Mouse (Mus musculus): Measurements from ENCODE around the gene Ptn. TPM values are rescaled to one million over a fixed set of nuclear protein-coding genes. Genes with fewer than 3 reads are reported as not detected.

The Ptn gene
- total and polyA plus RNA-seq, 3 experiments: not detected

DNA sequence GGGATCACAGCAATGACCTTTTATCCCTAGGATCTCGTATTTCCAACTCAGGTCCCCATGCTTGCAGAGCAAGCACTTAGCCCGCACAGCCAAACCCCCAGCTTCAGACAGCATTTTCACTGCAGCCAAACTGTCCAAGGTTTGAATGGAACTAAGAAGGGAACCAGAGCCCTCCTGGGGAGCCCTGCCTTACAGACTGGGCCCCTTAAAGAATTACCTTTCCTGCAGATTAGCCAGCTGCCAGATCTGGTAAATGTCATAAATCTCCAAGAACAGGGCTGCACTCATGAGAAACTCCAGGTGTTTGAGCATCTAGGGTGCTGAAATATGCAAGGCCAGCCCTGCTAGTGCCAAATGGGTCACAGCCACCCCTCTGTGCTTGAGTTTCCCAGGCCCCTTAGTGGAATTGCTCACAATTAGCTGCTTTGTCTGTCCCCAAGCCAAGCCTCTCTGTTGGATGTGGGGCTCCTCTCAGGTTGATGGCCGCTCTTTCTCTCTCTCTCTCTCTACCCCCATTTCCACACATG, 25.3 kb downstream of the Ptn start:
- H3K9me3 ChIP-seq (replicated peaks; ENCODE audit: low read length): no peaks in the 10 kb centered on the region
- no peaks in the 10 kb centered on the region for H3K27me3 ChIP-seq (replicated peaks)
- no peak overlapping the region for H3K4me2 ChIP-seq (ENCODE audit: insufficient read depth, low read depth, poor library complexity, severe bottlenecking)
- DNase-seq (ENCODE audit: extremely low read depth): no peak
- H3K27ac ChIP-seq (ENCODE audit: insufficient read depth, low read depth): no peak overlapping the region
- no peak overlapping the region for H3K9ac ChIP-seq (ENCODE audit: insufficient read depth, low read depth)
- dilution Hi-C loops (cut with MboI; ENCODE audit: extremely low pct_ligation_motif_present, extremely low pct_unique_long_range_greater_than_20kb, low sequenced_read_pairs) (no loop called here), in situ Hi-C loops (cut with MboI; ENCODE audit: low pct_ligation_motif_present, low pct_unique_long_range_greater_than_20kb, low sequenced_read_pairs) (no loop called here)
- peaks cover 0 to 2% of the 10 kb centered on the region in 2 experiments; a peak in 1 of 4 replicates for H3K4me1 ChIP-seq (ENCODE audit: control insufficient read depth in 1 of 2, insufficient read depth in 2 of 2)
- H3K79me2 ChIP-seq (replicated peaks; ENCODE audit: control insufficient read depth, extremely low read depth, insufficient read depth, poor library complexity, severe bottlenecking): no peaks in the 10 kb centered on the region
- no peak for TF ChIP-seq POLR2AphosphoS2 (IDR thresholded peaks at IDR 0.05; ENCODE audit: low read depth, low read length)
- TF ChIP-seq MAZ (IDR thresholded peaks at IDR 0.05; ENCODE audit: low read depth, low read length): no peak
- TF ChIP-seq MAX (IDR thresholded peaks at IDR 0.05; ENCODE audit: low read length): no peak
- no peak for TF ChIP-seq CHD1 (IDR thresholded peaks at IDR 0.05; ENCODE audit: low read depth, low read length)
- no peak for TF ChIP-seq EP300 (IDR thresholded peaks at IDR 0.05; ENCODE audit: low read length)
- no peak for TF ChIP-seq NELFE (IDR thresholded peaks at IDR 0.05; ENCODE audit: low read depth, low read length)
- no peak for TF ChIP-seq BHLHE40 (IDR thresholded peaks at IDR 0.05; ENCODE audit: low read depth, low read length)
- TF ChIP-seq MEF2A (IDR thresholded peaks at IDR 0.05; ENCODE audit: borderline replicate concordance, low read depth, low read length): no peak
- TF ChIP-seq RAD21 (IDR thresholded peaks at IDR 0.05; ENCODE audit: low read depth, low read length): no peak
- H3K4me3 ChIP-seq (replicated peaks in 1 of 3; ENCODE audit: low read depth in 2 of 3, low read length in 2 of 3, poor library complexity in 1 of 3): no peak overlapping the region
- no peaks in the 10 kb centered on the region for H3K36me3 ChIP-seq (replicated peaks in 1 of 2; ENCODE audit: control insufficient read depth in 1 of 2, insufficient read depth in 1 of 2, low read length in 1 of 2)

GRCm38 (mm10) chr6:36782481-36782880, 27.5 kb downstream of the Ptn start:
- DNase-seq (ENCODE audit: extremely low read depth): no peak

More at GRCm38 (mm10) chr6:36782481-36782880, 27.5 kb downstream of the Ptn start:
- Histone ChIP-seq H3K4me3 (replicated peaks in 1 of 3; ENCODE audit: low read depth in 2 of 3, low read length in 2 of 3, poor library complexity in 1 of 3) (no peak overlapping the region), H3K27ac (ENCODE audit: insufficient read depth, low read depth) (no peak overlapping the region), H3K9ac (ENCODE audit: insufficient read depth, low read depth) (no peak overlapping the region), H3K36me3 (replicated peaks in 1 of 2; ENCODE audit: control insufficient read depth in 1 of 2, insufficient read depth in 1 of 2, low read length in 1 of 2) (no peaks in the 10 kb centered on the region), H3K9me3 (replicated peaks; ENCODE audit: low read length) (no peaks in the 10 kb centered on the region), H3K27me3 (replicated peaks) (no peaks in the 10 kb centered on the region), H3K79me2 (replicated peaks; ENCODE audit: control insufficient read depth, extremely low read depth, insufficient read depth, poor library complexity, severe bottlenecking) (no peaks in the 10 kb centered on the region), H3K4me1 (ENCODE audit: control insufficient read depth in 1 of 2, insufficient read depth in 2 of 2) (peaks cover 0 to 2% of the 10 kb centered on the region in 2 experiments; a peak in 1 of 4 replicates), H3K4me2 (ENCODE audit: insufficient read depth, low read depth, poor library complexity, severe bottlenecking) (no peak overlapping the region)
- dilution Hi-C loops (cut with MboI; ENCODE audit: extremely low pct_ligation_motif_present, extremely low pct_unique_long_range_greater_than_20kb, low sequenced_read_pairs): no loop called here
- TF ChIP-seq SMC3 (IDR thresholded peaks at IDR 0.05; ENCODE audit: low read depth, low read length) (no peak), CHD2 (IDR thresholded peaks at IDR 0.05; ENCODE audit: low read length) (no peak), TBP (conservative IDR thresholded peaks at IDR 0.05; ENCODE audit: low read depth, low read length) (no peak), MAFK (IDR thresholded peaks at IDR 0.05; ENCODE audit: insufficient replicate concordance, low read length) (no peak), ZMIZ1 (IDR thresholded peaks at IDR 0.05; ENCODE audit: low read depth, low read length) (no peak), JUN (IDR thresholded peaks at IDR 0.05; ENCODE audit: insufficient read depth, low read depth, low read length) (no peak), RAD21 (IDR thresholded peaks at IDR 0.05; ENCODE audit: low read depth, low read length) (no peak), GABPA (IDR thresholded peaks at IDR 0.05; ENCODE audit: insufficient replicate concordance, low read depth, low read length) (no peak), MAX (IDR thresholded peaks at IDR 0.05; ENCODE audit: low read length) (no peak)
- in situ Hi-C loops (cut with MboI; ENCODE audit: low pct_ligation_motif_present, low pct_unique_long_range_greater_than_20kb, low sequenced_read_pairs): no loop called here
